In genomic region chr9:88005945-88006700, GRCm38 (mm10) we compare ENCODE assay signal across 23 mouse cellular contexts.
DNase-seq lines count a peak whose midpoint lies in the region; ATAC-seq and TF ChIP-seq lines count a peak whose summit lies in the region.
"Had no signal": no experiment of that assay in that cellular context is flagged by ENCODE, and none has a peak within 500 bp of the region (broad histone marks: within the 10 kb centered on the region; RNA-seq: fewer than 3 reads in every experiment).

No protein-coding gene starts in this region.

- 68% methylated on average over 8 of the region's 8 CpGs for WGBS in forebrain, embryonic 14.5 days
- WGBS in forebrain, embryonic 12.5 days = 87% methylated on average over 8 of the region's 8 CpGs
- 48% methylated on average over 8 of the region's 8 CpGs for whole genome bisulfite sequencing in hindbrain, postnatal 0 days
- WGBS in hindbrain, embryonic 10.5 days = 87% methylated on average over 8 of the region's 8 CpGs

- H3K36me3 ChIP-seq in forebrain, embryonic 14.5 days (ENCODE audit: control insufficient read depth, insufficient read depth, low read length) = no peaks in the 10 kb centered on the region
- H3K36me3 ChIP-seq in forebrain, embryonic 12.5 days (replicated peaks) = no peaks in the 10 kb centered on the region
- no peaks in the 10 kb centered on the region for H3K36me3 ChIP-seq in hindbrain, postnatal 0 days (ENCODE audit: insufficient read depth, low read length)
- H3K36me3 ChIP-seq in hindbrain, embryonic 10.5 days = no peaks in the 10 kb centered on the region
- H3K36me3 ChIP-seq: embryonic facial prominence, embryonic 12.5 days; heart, embryonic 12.5 days; heart, embryonic 15.5 days had no signal

- H3K27ac ChIP-seq in forebrain, embryonic 14.5 days (ENCODE audit: low read depth, low read length) = no peak overlapping the region
- H3K27ac ChIP-seq in forebrain, embryonic 12.5 days = no peak overlapping the region
- H3K27ac ChIP-seq in hindbrain, postnatal 0 days = no peak overlapping the region
- H3K27ac ChIP-seq in hindbrain, embryonic 10.5 days = no peak overlapping the region
- H3K27ac ChIP-seq: embryonic facial prominence, embryonic 12.5 days; heart, embryonic 15.5 days; hindbrain, embryonic 14.5 days had no signal

- no peaks in the 10 kb centered on the region for H3K9me3 ChIP-seq in forebrain, embryonic 14.5 days (replicated peaks; ENCODE audit: control insufficient read depth, low read length)
- no peaks in the 10 kb centered on the region for H3K9me3 ChIP-seq in forebrain, embryonic 12.5 days
- no peaks in the 10 kb centered on the region for H3K9me3 ChIP-seq in hindbrain, postnatal 0 days (ENCODE audit: low read length)
- no peaks in the 10 kb centered on the region for H3K9me3 ChIP-seq in hindbrain, embryonic 10.5 days
- H3K9me3 ChIP-seq: embryonic facial prominence, embryonic 12.5 days; heart, embryonic 12.5 days; heart, embryonic 15.5 days had no signal

- peak; percentile 59 to 61 for DNase-seq in cerebellum, postnatal 10 days
- peak; percentile 19 for DNase-seq in forebrain, embryonic 14.5 days (ENCODE audit: low spot score)
- DNase-seq in hindbrain, postnatal 0 days (ENCODE audit: low spot score) = peak; percentile 17
- DNase-seq in hindbrain, embryonic 10.5 days (ENCODE audit: low spot score) = no peak
- peak; percentile 23 for DNase-seq in Muller cell, postnatal 12 days (ENCODE audit: inconsistent ontology term)
- no peak for DNase-seq in lung, postnatal 36 days
- DNase-seq: adrenal gland, adult 2 months; adrenal gland, postnatal 14 days; cerebellum, adult 9-11 months; gastrocnemius, postnatal 25 days; heart, adult 18-20 months; heart, postnatal 10 days; heart, postnatal 36 days; kidney, adult 2 months had no signal

- H3K4me1 ChIP-seq in forebrain, embryonic 14.5 days (ENCODE audit: control insufficient read depth, insufficient read depth, low read length) = no peaks in the 10 kb centered on the region
- no peaks in the 10 kb centered on the region for H3K4me1 ChIP-seq in forebrain, embryonic 12.5 days
- no peaks in the 10 kb centered on the region for H3K4me1 ChIP-seq in hindbrain, postnatal 0 days (ENCODE audit: insufficient read depth, low read length)
- H3K4me1 ChIP-seq in hindbrain, embryonic 10.5 days (replicated peaks) = no peaks in the 10 kb centered on the region
- H3K4me1 ChIP-seq: embryonic facial prominence, embryonic 12.5 days; heart, embryonic 12.5 days; heart, embryonic 15.5 days had no signal

- no peak for ATAC-seq in cerebellum, adult (ENCODE audit: insufficient number of reproducible peaks, low FRiP score, low TSS enrichment)
- peak; percentile 72; the same call in 1 of the 2 replicates for ATAC-seq in forebrain, embryonic 14.5 days
- ATAC-seq in forebrain, embryonic 12.5 days (ENCODE audit: low FRiP score) = no peak
- no peak for ATAC-seq in hindbrain, postnatal 0 days
- ATAC-seq: intestine, postnatal 0 days; Patski had no signal

- no peaks in the 10 kb centered on the region for H3K27me3 ChIP-seq in forebrain, embryonic 14.5 days (replicated peaks; ENCODE audit: control insufficient read depth, insufficient read depth, low read length)
- no peaks in the 10 kb centered on the region for H3K27me3 ChIP-seq in forebrain, embryonic 12.5 days
- no peaks in the 10 kb centered on the region for H3K27me3 ChIP-seq in hindbrain, postnatal 0 days (ENCODE audit: insufficient read depth, low read length)
- no peaks in the 10 kb centered on the region for H3K27me3 ChIP-seq in hindbrain, embryonic 10.5 days (ENCODE audit: insufficient read depth, poor library complexity, severe bottlenecking)
- H3K27me3 ChIP-seq: embryonic facial prominence, embryonic 12.5 days; heart, embryonic 12.5 days; heart, embryonic 15.5 days; Patski had no signal

- no peak overlapping the region for H3K4me3 ChIP-seq in forebrain, embryonic 14.5 days (ENCODE audit: low read depth, low read length)
- H3K4me3 ChIP-seq in forebrain, embryonic 12.5 days (replicated peaks) = no peak overlapping the region
- no peak overlapping the region for H3K4me3 ChIP-seq in hindbrain, postnatal 0 days (ENCODE audit: low read length)
- H3K4me3 ChIP-seq in hindbrain, embryonic 10.5 days = no peak overlapping the region
- H3K4me3 ChIP-seq: embryonic facial prominence, embryonic 12.5 days; erythroblast, embryonic 14.5 days; heart, embryonic 12.5 days; heart, embryonic 15.5 days had no signal

- no peak for TF ChIP-seq CTCF in hindbrain, postnatal 0 days (IDR thresholded peaks at IDR 0.05; ENCODE audit: low read depth)

- no peak overlapping the region for H3K4me2 ChIP-seq in forebrain, embryonic 14.5 days (ENCODE audit: low read length)
- no peak overlapping the region for H3K4me2 ChIP-seq in forebrain, embryonic 12.5 days
- H3K4me2 ChIP-seq in hindbrain, postnatal 0 days (ENCODE audit: low read depth, low read length) = no peak overlapping the region
- H3K4me2 ChIP-seq: embryonic facial prominence, embryonic 12.5 days; heart, embryonic 12.5 days; heart, embryonic 15.5 days; hindbrain, embryonic 14.5 days had no signal

- no peak overlapping the region for H3K9ac ChIP-seq in forebrain, embryonic 14.5 days (ENCODE audit: low read length)
- H3K9ac ChIP-seq in forebrain, embryonic 12.5 days = no peak overlapping the region
- no peak overlapping the region for H3K9ac ChIP-seq in hindbrain, postnatal 0 days (replicated peaks; ENCODE audit: low read length)
- H3K9ac ChIP-seq: embryonic facial prominence, embryonic 12.5 days; heart, embryonic 12.5 days; heart, embryonic 15.5 days; hindbrain, embryonic 14.5 days had no signal

Comparison
In these comparisons a context has a peak if more than half of its experiments do, and no peak if none do; other contexts are left out.
1. DNase-seq: peak in cerebellum, postnatal 10 days (2 of 2), forebrain, embryonic 14.5 days (single experiment), hindbrain, postnatal 0 days (single experiment) and Muller cell, postnatal 12 days (single experiment); none in hindbrain, embryonic 10.5 days (single experiment) and lung, postnatal 36 days (single experiment).